Mouse (Mus musculus) forebrain, embryonic 16.5 days (tissue): ENCODE measurements around the gene Hopx. TPM values are rescaled to one million over a fixed set of nuclear protein-coding genes. Genes with fewer than 3 reads are reported as not detected.
A peak's percentile ranks its signal among the peaks of the same experiment; 100 is the strongest.

Source experiments
- ATAC-seq: fragments of 200-750 bp; cut with Nextera tagmentation; 2 replicates; pipeline ENCODE4 v1.8.0; 2017; ENCODE audit warnings: mild to moderate bottlenecking, moderate library complexity
- H3K27ac ChIP-seq: fragments of 300-500 bp; sonication (generic); 2 replicates; pipeline ENCODE4 v1.5.1; 2014; ENCODE audit warnings: low read length, control low read depth
- H3K27me3 ChIP-seq: fragments of 300-500 bp; sonication (generic); replicated peaks from 2 replicates; pipeline ENCODE4 v1.6.1; 2014; ENCODE audit warnings: low read length; ENCODE audit not compliant: control insufficient read depth, insufficient read depth
- H3K36me3 ChIP-seq: fragments of 300-500 bp; sonication (generic); 2 replicates; pipeline ENCODE4 v1.6.1; 2014; ENCODE audit not compliant: control insufficient read depth, insufficient read depth
- H3K4me1 ChIP-seq: fragments of 300-500 bp; sonication (generic); replicated peaks from 2 replicates; pipeline ENCODE4 v1.6.1; 2014; ENCODE audit warnings: low read length; ENCODE audit not compliant: control insufficient read depth, insufficient read depth
- H3K4me2 ChIP-seq: fragments of 300-500 bp; sonication (generic); 2 replicates; pipeline ENCODE4 v1.6.1; 2014; ENCODE audit warnings: mild to moderate bottlenecking, low read length, control low read depth
- H3K4me3 ChIP-seq: fragments of 300-500 bp; sonication (generic); replicated peaks from 2 replicates; pipeline ENCODE4 v1.5.1; 2014; ENCODE audit warnings: mild to moderate bottlenecking, low read length, control low read depth
- H3K9ac ChIP-seq: fragments of 300-500 bp; sonication (generic); replicated peaks from 2 replicates; pipeline ENCODE4 v1.6.1; 2014; ENCODE audit warnings: low read depth, low read length, control low read depth
- H3K9me3 ChIP-seq: fragments of 300-500 bp; sonication (generic); 2 replicates; pipeline ENCODE4 v1.6.1; 2016; ENCODE audit warnings: low read length; ENCODE audit not compliant: control insufficient read depth
- WGBS: fragments of 180-500 bp; shearing (Covaris S2); extraction: QIAGEN DNeasy Blood & Tissue Kit; methylation state at CpG from one replicate; pipeline ENCODE4 v1.1.7; 2014; 5-methylcytosine and 5-hydroxymethylcytosine counted together
- polyA plus RNA-seq: library from polyadenylated mRNA; unstranded; fragments of >200 nt; fragmentation: Nextera tagmentation; extraction: Ambion mirVana; gene quantifications from 2 replicates; pipeline ENCODE4 v1.2.1, GENCODE M21; 2015

Gene Hopx
- 1.2 and 1.6 TPM in 2 replicates for polyA plus RNA-seq

GRCm38 (mm10) chr5:77114817-77115731, at the start of gene Hopx:
TSS of gene Hopx (minus strand) at chr5:77115121.
- Histone ChIP-seq H3K4me3 (peak within 1 kb of the TSS; percentile 9; the same call in 1 of the 2 replicates), H3K27ac (0 out of 2 replicates have a peak within 1 kb of the TSS, but pooled peaks have one; percentile 14), H3K4me1 (peaks cover 10% of the 10 kb centered on the region), H3K36me3 (no peaks in the 10 kb centered on the region), H3K9ac (peak within 1 kb of the TSS; percentile 33), H3K27me3 (peaks cover 27% of the 10 kb centered on the region), H3K9me3 (no peaks in the 10 kb centered on the region), H3K4me2 (peak within 1 kb of the TSS; percentile 42)
- peak; percentile 83 for ATAC-seq
- 17% methylated on average over 33 of the region's 33 CpGs for WGBS

- 59% methylated on average over 7 of the region's 7 CpGs for WGBS
- ATAC-seq = no peak
- H3K9ac ChIP-seq = no peak overlapping the region
- no peak overlapping the region for H3K27ac ChIP-seq
- H3K36me3 ChIP-seq = no peaks in the 10 kb centered on the region
- H3K4me3 ChIP-seq = no peak overlapping the region
- H3K9me3 ChIP-seq = no peaks in the 10 kb centered on the region
- H3K4me2 ChIP-seq = no peak overlapping the region
- no peaks in the 10 kb centered on the region for H3K4me1 ChIP-seq
- no peaks in the 10 kb centered on the region for H3K27me3 ChIP-seq
Measured at GRCm38 (mm10) chr5:77163597-77163996, 48.7 kb upstream of the Hopx start.

GRCm38 (mm10) chr5:77162566-77162965, 47.6 kb upstream of the Hopx start:
- Histone ChIP-seq H3K27ac (no peak overlapping the region), H3K9me3 (no peaks in the 10 kb centered on the region), H3K9ac (no peak overlapping the region), H3K4me3 (no peak overlapping the region), H3K27me3 (no peaks in the 10 kb centered on the region), H3K36me3 (no peaks in the 10 kb centered on the region), H3K4me1 (0 out of 2 replicates have a peak, but pooled peaks cover 4% of the 10 kb centered on the region), H3K4me2 (no peak overlapping the region)
- no peak for ATAC-seq
- 97% methylated on average over 3 of the region's 3 CpGs for WGBS

DNA sequence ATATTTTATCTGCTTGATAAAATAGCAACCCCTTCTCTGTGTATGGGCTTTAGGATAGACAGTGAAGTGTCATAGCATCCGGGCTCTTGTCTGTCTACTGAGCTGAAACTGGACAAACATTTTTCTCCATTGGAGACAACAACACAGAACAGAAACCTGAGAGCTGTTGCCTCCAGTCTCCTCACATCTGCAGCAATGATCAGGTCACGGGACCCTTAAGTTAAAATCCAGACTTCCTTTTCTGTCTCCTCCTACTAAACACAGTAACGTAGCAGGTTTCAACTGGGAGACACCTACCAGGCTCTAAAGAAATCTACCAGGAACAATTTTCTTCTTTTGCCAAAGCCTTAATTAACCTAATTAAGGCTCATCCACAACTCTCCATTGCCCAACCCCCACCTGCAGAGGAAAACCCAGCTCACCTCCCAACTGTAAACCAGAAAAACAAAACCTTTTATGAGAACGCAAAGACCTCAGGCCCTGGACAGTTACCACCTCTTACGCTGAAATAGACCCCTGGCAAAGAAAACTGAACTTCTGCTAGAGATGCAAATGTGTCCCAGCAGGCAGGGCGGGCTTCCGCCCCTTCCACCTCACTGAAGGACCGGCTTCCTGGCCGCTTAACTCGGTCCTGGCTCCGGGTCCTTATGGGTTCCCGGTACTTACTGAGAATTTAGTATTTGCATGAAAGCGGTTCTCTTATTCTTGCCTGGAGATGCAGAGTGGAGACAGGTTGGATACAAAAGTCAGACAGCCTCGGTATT, 43.0 kb upstream of the Hopx start:
- H3K27ac ChIP-seq = no peak overlapping the region

GRCm38 (mm10) chr5:77156938-77157337, 42.0 kb upstream of the Hopx start:
- no peak for ATAC-seq
- 45% methylated on average over 5 of the region's 5 CpGs for WGBS
- H3K36me3 ChIP-seq = no peaks in the 10 kb centered on the region
- no peaks in the 10 kb centered on the region for H3K27me3 ChIP-seq
- H3K4me1 ChIP-seq = 0 out of 2 replicates have a peak, but pooled peaks cover 4% of the 10 kb centered on the region
- no peak overlapping the region for H3K9ac ChIP-seq
- H3K4me3 ChIP-seq = no peak overlapping the region
- H3K27ac ChIP-seq = no peak overlapping the region
- no peaks in the 10 kb centered on the region for H3K9me3 ChIP-seq
- H3K4me2 ChIP-seq = no peak overlapping the region

More for the DNA sequence above, 43.0 kb upstream of the Hopx start:
- ATAC-seq = no peak
- no peaks in the 10 kb centered on the region for H3K27me3 ChIP-seq
- no peak overlapping the region for H3K9ac ChIP-seq
- 32% methylated on average over 14 of the region's 14 CpGs for WGBS
- H3K4me1 ChIP-seq = 0 out of 2 replicates have a peak, but pooled peaks cover 4% of the 10 kb centered on the region
- no peaks in the 10 kb centered on the region for H3K9me3 ChIP-seq
- H3K4me2 ChIP-seq = no peak overlapping the region
- H3K4me3 ChIP-seq = no peak overlapping the region
- no peaks in the 10 kb centered on the region for H3K36me3 ChIP-seq

DNA sequence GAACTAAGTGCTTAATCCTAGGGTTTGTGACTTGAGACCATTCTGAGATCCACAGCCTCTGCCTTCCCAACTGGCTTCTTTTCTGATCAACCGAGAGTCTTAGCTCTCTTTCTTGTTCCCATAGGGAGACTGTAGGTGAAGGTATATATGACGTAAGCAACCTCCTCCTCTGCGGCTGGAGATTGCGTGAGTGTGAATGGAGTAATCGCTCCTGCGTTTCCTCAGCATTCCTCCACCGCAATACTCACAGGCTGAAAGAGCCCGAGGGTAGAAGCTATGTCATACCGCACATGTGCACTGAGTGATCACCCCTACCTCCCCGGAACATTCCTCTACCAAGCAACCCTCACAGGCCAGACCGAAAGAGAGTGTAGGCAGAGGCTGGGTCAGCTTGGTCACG, 40.6 kb upstream of the Hopx start:
- 94% methylated on average over 12 of the region's 12 CpGs for WGBS
- no peaks in the 10 kb centered on the region for H3K36me3 ChIP-seq
- no peak overlapping the region for H3K4me2 ChIP-seq
- ATAC-seq = no peak
- H3K27me3 ChIP-seq = no peaks in the 10 kb centered on the region
- H3K9ac ChIP-seq = no peak overlapping the region
- H3K4me1 ChIP-seq = 0 out of 2 replicates have a peak, but pooled peaks cover 4% of the 10 kb centered on the region
- H3K27ac ChIP-seq = no peak overlapping the region
- no peaks in the 10 kb centered on the region for H3K9me3 ChIP-seq
- no peak overlapping the region for H3K4me3 ChIP-seq

DNA sequence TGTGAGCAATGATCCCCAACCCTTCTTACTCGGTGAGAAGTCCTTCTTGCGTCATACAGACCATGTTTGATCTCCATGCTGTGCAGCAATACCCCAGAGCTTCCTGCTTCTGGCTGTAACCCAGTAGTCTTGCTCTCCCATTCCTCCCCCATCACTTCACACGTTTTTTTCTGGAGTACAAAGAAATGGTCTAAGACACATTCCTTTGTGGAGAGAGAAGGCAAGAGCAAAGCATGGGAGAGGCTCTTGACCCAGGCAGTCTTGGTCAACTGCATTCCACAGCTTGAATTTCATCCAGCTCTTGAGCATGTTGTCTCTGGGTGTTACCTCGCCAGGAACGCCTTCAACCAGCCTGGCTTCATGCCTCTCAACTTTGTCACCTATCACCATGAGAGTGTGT, 39.9 kb upstream of the Hopx start:
- Histone ChIP-seq H3K27ac (no peak overlapping the region), H3K4me3 (no peak overlapping the region), H3K9ac (no peak overlapping the region), H3K36me3 (no peaks in the 10 kb centered on the region), H3K4me1 (0 out of 2 replicates have a peak, but pooled peaks cover 4% of the 10 kb centered on the region), H3K9me3 (no peaks in the 10 kb centered on the region), H3K27me3 (no peaks in the 10 kb centered on the region), H3K4me2 (no peak overlapping the region)
- WGBS = 82% methylated on average over 5 of the region's 5 CpGs
- ATAC-seq = no peak

- Histone ChIP-seq H3K9ac (no peak overlapping the region), H3K4me2 (no peak overlapping the region), H3K4me1 (no peaks in the 10 kb centered on the region), H3K4me3 (no peak overlapping the region), H3K27ac (no peak overlapping the region), H3K9me3 (no peaks in the 10 kb centered on the region), H3K36me3 (no peaks in the 10 kb centered on the region), H3K27me3 (no peaks in the 10 kb centered on the region)
- WGBS = 85% methylated on average over 3 of the region's 3 CpGs
- no peak for ATAC-seq
Measured at GRCm38 (mm10) chr5:77151738-77152137, 36.8 kb upstream of the Hopx start.

DNA sequence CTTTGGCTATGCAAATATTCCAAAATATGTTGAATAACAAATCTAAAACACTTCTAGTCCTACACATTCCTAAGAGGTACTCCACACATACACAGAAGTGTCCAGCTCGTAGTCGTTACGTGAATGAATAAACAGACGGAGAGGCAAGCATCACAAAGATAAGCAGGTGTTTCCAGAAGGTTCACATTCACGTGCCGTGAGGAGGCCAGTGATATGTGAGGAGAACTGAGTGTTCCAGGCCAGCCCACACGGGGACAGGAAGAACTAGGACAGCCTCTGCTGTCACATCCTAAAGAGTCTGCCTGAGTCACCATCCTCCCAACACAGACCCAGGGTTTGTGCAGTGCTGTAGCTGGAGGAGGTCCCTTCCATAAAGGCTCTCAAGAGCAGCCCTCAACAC, 36.2 kb upstream of the Hopx start:
- H3K36me3 ChIP-seq = no peaks in the 10 kb centered on the region
- no peak for ATAC-seq

More for the DNA sequence above, 36.2 kb upstream of the Hopx start:
- Histone ChIP-seq H3K27ac (no peak overlapping the region), H3K27me3 (no peaks in the 10 kb centered on the region), H3K4me1 (no peaks in the 10 kb centered on the region), H3K4me3 (no peak overlapping the region), H3K4me2 (no peak overlapping the region), H3K9me3 (no peaks in the 10 kb centered on the region), H3K9ac (no peak overlapping the region)
- WGBS = 87% methylated on average over 7 of the region's 7 CpGs
